Mouse (Mus musculus) MEL (cell line): ENCODE results near the gene Myo15b. TPM values are rescaled to one million over a fixed set of nuclear protein-coding genes. Genes with fewer than 3 reads are reported as not detected.

Experiments used
- DNase-seq: peaks from one replicate; pipeline ENCODE4 v3.0.0; 2011; ENCODE audit warnings: low read depth, low spot score
- H3K27ac ChIP-seq: 2 replicates; pipeline ENCODE4 v1.5.1; 2012; ENCODE audit warnings: low read depth, mild to moderate bottlenecking, control low read depth, low read length, moderate library complexity; ENCODE audit not compliant: control insufficient read depth
- H3K27me3 ChIP-seq, 2 experiments: fragments of 150-350 bp in 1 of 2; sonication (generic) in 1 of 2; 2 replicates each; pipeline ENCODE4 v1.6.1; 2012; ENCODE audit warnings: low read length in 2 of 2, mild to moderate bottlenecking in 2 of 2, improper control_type of control experiment in 1 of 2, moderate library complexity in 1 of 2; ENCODE audit not compliant: insufficient read depth in 2 of 2, control insufficient read depth in 1 of 2
- H3K36me3 ChIP-seq, 2 experiments: 2 replicates each; pipeline ENCODE4 v1.6.1; 2012 to 2014; ENCODE audit warnings: low read length in 2 of 2, improper control_type of control experiment in 1 of 2, inconsistent platforms in 1 of 2, mild to moderate bottlenecking in 1 of 2; ENCODE audit not compliant: insufficient read depth in 2 of 2, control insufficient read depth in 1 of 2
- H3K4me1 ChIP-seq, 2 experiments: fragments of 150-350 bp in 1 of 2; sonication (generic) in 1 of 2; 2 replicates each; pipeline ENCODE4 v1.6.1; 2012; ENCODE audit warnings: low read length in 2 of 2, improper control_type of control experiment in 1 of 2, mild to moderate bottlenecking in 1 of 2; ENCODE audit not compliant: insufficient read depth in 2 of 2, control insufficient read depth in 1 of 2
- H3K4me3 ChIP-seq, 2 experiments: fragments of 150-350 bp in 1 of 2; sonication (generic) in 1 of 2; 2 replicates each; pipeline ENCODE4 v1.5.1; 2012; ENCODE audit warnings: low read depth in 2 of 2, low read length in 2 of 2, mild to moderate bottlenecking in 2 of 2, moderate library complexity in 2 of 2, control low read depth in 1 of 2, improper control_type of control experiment in 1 of 2; ENCODE audit not compliant: control insufficient read depth in 1 of 2, insufficient read depth in 1 of 2
- H3K79me2 ChIP-seq: 2 replicates; pipeline ENCODE4 v1.6.1; 2012; ENCODE audit warnings: mild to moderate bottlenecking, low read length, moderate library complexity; ENCODE audit not compliant: control insufficient read depth, poor library complexity, insufficient read depth
- H3K9ac ChIP-seq: 2 replicates; pipeline ENCODE4 v1.6.1; 2012; ENCODE audit warnings: low read depth, mild to moderate bottlenecking, control low read depth, low read length, moderate library complexity; ENCODE audit not compliant: control insufficient read depth, poor library complexity, severe bottlenecking
- H3K9me3 ChIP-seq: fragments of 150-350 bp; sonication (generic); replicated peaks from 2 replicates; pipeline ENCODE4 v1.6.1; 2012; ENCODE audit warnings: mild to moderate bottlenecking, low read length, improper control_type of control experiment, moderate library complexity; ENCODE audit not compliant: insufficient read depth
- CHD1 ChIP-seq: IDR thresholded peaks from 2 replicates; pipeline ENCODE4 v1.6.1; 2012; ENCODE audit warnings: low read depth, mild to moderate bottlenecking, inconsistent platforms, low read length, improper control_type of control experiment
- CTCF ChIP-seq, 3 experiments: IDR thresholded peaks in 2 of 3; conservative IDR thresholded peaks in 1 of 3; 2 replicates each; pipeline ENCODE4 v1.5.1; 2011 to 2012; ENCODE audit warnings: low read length in 3 of 3, low read depth in 2 of 3, mild to moderate bottlenecking in 2 of 3, improper control_type of control experiment in 1 of 3, inconsistent platforms in 1 of 3, mixed read lengths in 1 of 3, moderate library complexity in 1 of 3; ENCODE audit not compliant: control insufficient read depth in 1 of 3, insufficient read depth in 1 of 3, poor library complexity in 1 of 3, severe bottlenecking in 1 of 3
- E2F4 ChIP-seq: IDR thresholded peaks from 2 replicates; pipeline ENCODE4 v1.6.1; 2011; ENCODE audit warnings: low read depth, low read length, improper control_type of control experiment, borderline replicate concordance
- GABPA ChIP-seq: IDR thresholded peaks from 2 replicates; pipeline ENCODE4 v1.6.1; 2012; ENCODE audit warnings: low read depth, mild to moderate bottlenecking, inconsistent platforms, low read length, improper control_type of control experiment, moderate library complexity
- MAZ ChIP-seq: IDR thresholded peaks from 2 replicates; pipeline ENCODE4 v1.6.1; 2012; ENCODE audit warnings: low read depth, mild to moderate bottlenecking, inconsistent platforms, low read length, improper control_type of control experiment
- MYB ChIP-seq: IDR thresholded peaks from 2 replicates; pipeline ENCODE4 v1.6.1; 2011; ENCODE audit warnings: mild to moderate bottlenecking, low read depth, low read length, improper control_type of control experiment
- NELFE ChIP-seq: IDR thresholded peaks from 2 replicates; pipeline ENCODE4 v1.6.1; 2011; ENCODE audit warnings: low read depth, low read length, improper control_type of control experiment
- NRF1 ChIP-seq: IDR thresholded peaks from 2 replicates; pipeline ENCODE4 v1.6.1; 2014; ENCODE audit warnings: low read depth, mild to moderate bottlenecking, inconsistent platforms, low read length, improper control_type of control experiment, moderate library complexity; ENCODE audit not compliant: poor library complexity, insufficient read depth, severe bottlenecking
- POLR2AphosphoS5 ChIP-seq: IDR thresholded peaks from 2 replicates; pipeline ENCODE4 v1.6.1; 2012; ENCODE audit warnings: low read depth, borderline replicate concordance, mild to moderate bottlenecking, inconsistent platforms, low read length, moderate library complexity, mixed read lengths
- RCOR1 ChIP-seq: IDR thresholded peaks from 2 replicates; pipeline ENCODE4 v1.6.1; 2012; ENCODE audit warnings: low read depth, mild to moderate bottlenecking, inconsistent platforms, low read length, improper control_type of control experiment
- SMC3 ChIP-seq: IDR thresholded peaks from 2 replicates; pipeline ENCODE4 v1.6.1; 2011; ENCODE audit warnings: low read depth, low read length, improper control_type of control experiment
- USF1 ChIP-seq: IDR thresholded peaks from 2 replicates; pipeline ENCODE4 v1.6.1; 2014; ENCODE audit warnings: low read depth, mild to moderate bottlenecking, inconsistent platforms, low read length, improper control_type of control experiment, moderate library complexity
- ZC3H11A ChIP-seq: IDR thresholded peaks from 2 replicates; pipeline ENCODE4 v1.6.1; 2012; ENCODE audit warnings: low read depth, mild to moderate bottlenecking, inconsistent platforms, low read length, improper control_type of control experiment
- ZKSCAN1 ChIP-seq: IDR thresholded peaks from 2 replicates; pipeline ENCODE4 v1.6.1; 2012; ENCODE audit warnings: low read depth, mild to moderate bottlenecking, inconsistent platforms, low read length, improper control_type of control experiment, moderate library complexity
- polyA plus RNA-seq, 2 experiments: library from polyadenylated mRNA; stranded (reverse) in 1 of 2; unstranded in 1 of 2; fragments of >175 nt in 1 of 2; fragments of >200 nt in 1 of 2; gene quantifications; 2 replicates each; pipeline versions ENCODE4 v1.2.1 to v1.2.4; 2012; ENCODE audit warnings: low replicate concordance in 2 of 2, low read depth in 1 of 2; ENCODE audit not compliant: insufficient read length in 2 of 2, insufficient read depth in 1 of 2, missing spikeins in 1 of 2
- total RNA-seq: library from RNA; depleted of rRNA; stranded (reverse); fragments of 300-350 nt; gene quantifications from 2 replicates; pipeline ENCODE4 v1.2.3, GENCODE M21; 2012

Gene Myo15b
- total and polyA plus RNA-seq, 3 experiments = 1.5 to 3.2 TPM; not detected in 1

- Histone ChIP-seq H3K4me1 (peaks cover 2 to 20% of the 10 kb centered on the region in 2 experiments; a peak in 3 of 4 replicates), H3K9ac (no peak overlapping the region), H3K27me3 (no peaks in the 10 kb centered on the region), H3K36me3 (peaks cover 0 to 13% of the 10 kb centered on the region in 2 experiments; a peak in 2 of 4 replicates), H3K9me3 (no peaks in the 10 kb centered on the region), H3K4me3 (no peak overlapping the region), H3K27ac (no peak overlapping the region), H3K79me2 (peaks cover 19% of the 10 kb centered on the region)
- no peak for DNase-seq
- no peak for TF ChIP-seq NRF1
- TF ChIP-seq GABPA = no peak
- TF ChIP-seq E2F4 = no peak
Measured at GRCm38 (mm10) chr11:115819915-115820623, 38.1 kb upstream of the Myo15b start.

GRCm38 (mm10) chr11:115821001-115821400 lies 37.2 kb upstream of the Myo15b start:
- no peak overlapping the region for H3K4me3 ChIP-seq
- DNase-seq = no peak
- H3K9ac ChIP-seq = no peak overlapping the region
- H3K27me3 ChIP-seq = no peaks in the 10 kb centered on the region
- no peak overlapping the region for H3K27ac ChIP-seq
- no peaks in the 10 kb centered on the region for H3K9me3 ChIP-seq
- H3K4me1 ChIP-seq = peaks cover 0 to 12% of the 10 kb centered on the region in 2 experiments; a peak in 3 of 4 replicates
- H3K79me2 ChIP-seq = peaks cover 10% of the 10 kb centered on the region
- TF ChIP-seq POLR2AphosphoS5 (no peak), ZKSCAN1 (no peak), CHD1 (no peak), MYB (no peak), MAZ (no peak), NELFE (no peak), SMC3 (no peak), RCOR1 (no peak), USF1 (no peak), ZC3H11A (no peak), GABPA (no peak), CTCF (IDR thresholded peaks at IDR 0.05 in 2 of 3, conservative IDR thresholded peaks at IDR 0.05 in 1 of 3; ENCODE audit: control insufficient read depth in 1 of 3, insufficient read depth in 1 of 3, low read depth in 2 of 3, low read length in 3 of 3, poor library complexity in 1 of 3, severe bottlenecking in 1 of 3) (no peak)
- peaks cover 0 to 5% of the 10 kb centered on the region in 2 experiments; a peak in 2 of 4 replicates for H3K36me3 ChIP-seq
